Mouse (Mus musculus): ENCODE results near the gene Uap1l1.
"Not testable (repeated sequence)": the region's sequence is repeated elsewhere in the genome, so short reads cannot be mapped to it uniquely, and the experiment has no call there.

Gene Uap1l1

GRCm38 (mm10) chr2:25365091-25365761 is at the start of gene Uap1l1:
Gene Uap1l1, minus strand, starts transcription at chr2:25365682.
- peak; percentile 87 for DNase-seq (ENCODE audit: low read depth, low spot score)

GRCm38 (mm10) chr2:25413436-25413835 is 48.0 kb upstream of the Uap1l1 start:
- not testable (repeated sequence) for DNase-seq (ENCODE audit: low read depth, low spot score)

- DNase-seq (ENCODE audit: low read depth, low spot score): no peak
Measured at GRCm38 (mm10) chr2:25408908-25409307, 43.4 kb upstream of the Uap1l1 start.

GRCm38 (mm10) chr2:25403994-25404393 is 38.5 kb upstream of the Uap1l1 start:
- DNase-seq (ENCODE audit: low read depth, low spot score): no peak

- peak; percentile 88 for DNase-seq (ENCODE audit: low read depth, low spot score)
Measured at GRCm38 (mm10) chr2:25402972-25403601, 37.6 kb upstream of the Uap1l1 start.

- DNase-seq (ENCODE audit: low read depth, low spot score): peak; percentile 90
Measured at GRCm38 (mm10) chr2:25402377-25402971, 37.0 kb upstream of the Uap1l1 start.

- peak; percentile 44 for DNase-seq (ENCODE audit: low read depth, low spot score)
Measured at GRCm38 (mm10) chr2:25400764-25401163, 35.3 kb upstream of the Uap1l1 start.

GRCm38 (mm10) chr2:25400291-25400690 is 34.8 kb upstream of the Uap1l1 start:
- no peak for DNase-seq (ENCODE audit: low read depth, low spot score)

GRCm38 (mm10) chr2:25399051-25399450 is 33.6 kb upstream of the Uap1l1 start, which contains the start of gene Npdc1:
Gene Npdc1, plus strand, starts transcription at chr2:25399351.
- DNase-seq (ENCODE audit: low read depth, low spot score): no peak

- no peak for DNase-seq (ENCODE audit: low read depth, low spot score)
Measured at GRCm38 (mm10) chr2:25398065-25398464, 32.6 kb upstream of the Uap1l1 start.

- DNase-seq (ENCODE audit: low read depth, low spot score): no peak
Measured at GRCm38 (mm10) chr2:25397010-25397409, 31.5 kb upstream of the Uap1l1 start.

GRCm38 (mm10) chr2:25396597-25396983 is 31.1 kb upstream of the Uap1l1 start:
- no peak for DNase-seq (ENCODE audit: low read depth, low spot score)

GRCm38 (mm10) chr2:25395721-25396596 is 30.5 kb upstream of the Uap1l1 start, which contains the start of gene Entpd2:
Gene Entpd2, plus strand, starts transcription at chr2:25395874.
- DNase-seq (ENCODE audit: low read depth, low spot score): no peak

GRCm38 (mm10) chr2:25394281-25395221 is 29.1 kb upstream of the Uap1l1 start:
- DNase-seq (ENCODE audit: low read depth, low spot score): no peak

- DNase-seq (ENCODE audit: low read depth, low spot score): no peak
Measured at GRCm38 (mm10) chr2:25391266-25391665, 25.8 kb upstream of the Uap1l1 start.

GRCm38 (mm10) chr2:25384492-25384891 is 19.0 kb upstream of the Uap1l1 start:
- DNase-seq (ENCODE audit: low read depth, low spot score): no peak

GRCm38 (mm10) chr2:25376589-25376988 is 11.1 kb upstream of the Uap1l1 start:
- DNase-seq (ENCODE audit: low read depth, low spot score): peak; percentile 56

GRCm38 (mm10) chr2:25373431-25373830 is 7.9 kb upstream of the Uap1l1 start:
- peak; percentile 61 for DNase-seq (ENCODE audit: low read depth, low spot score)

- DNase-seq (ENCODE audit: low read depth, low spot score): no peak
Measured at GRCm38 (mm10) chr2:25372644-25373391, 7.3 kb upstream of the Uap1l1 start.

All from A20 (cell line).